Mouse (Mus musculus): ENCODE results near the gene Taf1d. TPM values are rescaled to one million over a fixed set of nuclear protein-coding genes. Genes with fewer than 3 reads are reported as not detected.

Gene Taf1d
- polyA plus RNA-seq, 1 experiment = 11.5 TPM

DNA sequence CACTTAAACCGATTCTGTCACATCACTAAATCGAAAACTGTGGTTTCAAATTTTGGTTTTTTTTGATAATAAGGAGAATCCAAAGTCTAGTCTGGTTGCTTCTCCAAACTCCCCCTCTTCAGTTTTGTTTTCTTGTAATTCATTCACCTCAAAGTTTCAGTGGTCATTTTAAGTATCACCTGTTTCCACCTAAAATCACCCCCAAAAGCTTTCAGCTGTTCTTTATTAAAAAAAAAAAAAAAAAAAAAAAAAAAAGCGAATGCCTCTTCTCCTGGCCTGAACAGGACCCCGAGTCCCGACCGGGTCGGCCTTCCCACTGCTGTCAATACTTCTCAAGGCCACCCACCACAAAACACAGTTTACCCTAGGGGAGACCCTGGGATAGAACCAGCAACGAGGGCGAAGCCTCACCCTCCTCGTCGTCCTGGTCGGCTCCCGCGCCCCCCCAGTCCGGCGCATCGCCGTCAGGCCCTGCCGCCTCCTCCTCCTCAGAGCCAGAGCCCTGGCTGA is 26.8 kb upstream of the Taf1d start:
- Histone ChIP-seq H3K36me3 (ENCODE audit: control insufficient read depth, insufficient read depth, low read length) (peaks cover 4% of the 10 kb centered on the region; the same call in 1 of the 2 replicates), H3K4me1 (ENCODE audit: control insufficient read depth, insufficient read depth, low read length) (peaks cover 5% of the 10 kb centered on the region; the same call in 1 of the 2 replicates), H3K27me3 (replicated peaks; ENCODE audit: control insufficient read depth, insufficient read depth, low read length) (no peaks in the 10 kb centered on the region), H3K4me3 (ENCODE audit: insufficient read depth, low read depth, low read length) (peak overlapping the region; percentile 99), H3K27ac (ENCODE audit: insufficient read depth, low read depth, low read length) (peak overlapping the region; percentile 92)
- TF ChIP-seq POLR2A (IDR thresholded peaks at IDR 0.05; ENCODE audit: low read depth, low read length) (no peak), CTCF (conservative IDR thresholded peaks at IDR 0.05; ENCODE audit: insufficient read depth, insufficient read length, low read depth, low read length) (no peak)
- WGBS = 6% methylated on average over 19 of the region's 19 CpGs
- DNase-seq = no peak

DNA sequence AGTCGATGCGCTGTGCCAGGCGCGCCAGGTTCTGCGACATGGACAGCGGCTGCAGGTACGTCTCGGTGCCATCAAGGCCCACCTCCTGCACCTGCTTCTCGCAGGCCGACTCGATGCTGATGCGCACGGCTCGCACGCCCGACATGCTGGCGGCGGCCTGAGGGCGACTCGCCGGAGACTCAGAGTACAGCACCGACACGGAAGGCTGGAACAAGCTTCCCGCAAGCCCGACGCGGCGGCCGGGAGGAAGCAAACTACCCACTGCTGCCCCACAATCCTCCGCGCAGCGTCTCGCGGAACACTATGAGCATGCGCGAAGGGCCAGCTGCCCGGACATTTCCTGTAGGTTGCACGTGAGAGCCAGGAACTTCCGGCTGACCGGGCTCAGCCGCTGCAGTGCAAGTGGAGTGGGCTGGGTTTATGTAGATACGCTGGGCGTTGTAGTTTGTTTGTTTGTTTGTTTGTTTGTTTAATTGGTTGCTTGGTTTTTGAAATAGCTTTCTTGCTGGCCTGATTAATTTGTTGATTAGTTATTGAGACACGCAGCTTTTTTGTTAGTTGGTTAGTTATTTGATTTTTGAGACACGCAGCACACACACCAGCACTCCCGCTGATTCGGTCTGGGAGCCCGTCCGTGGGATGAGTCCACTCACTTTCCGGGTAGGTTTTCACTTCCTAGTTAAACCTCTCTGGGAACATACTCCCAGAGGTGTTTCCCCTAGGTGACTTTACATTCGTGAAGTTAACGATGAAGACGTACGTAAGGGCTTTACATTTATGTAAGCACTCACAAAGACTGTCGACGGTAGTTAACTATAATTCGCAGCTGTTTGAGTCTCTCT is 26.1 kb upstream of the Taf1d start, which contains the start of gene Med17:
Med17 (minus strand) TSS at position 283 of the 842 bp plus-strand sequence.
- WGBS = under 1% methylated on average over 57 of the region's 57 CpGs

DNA sequence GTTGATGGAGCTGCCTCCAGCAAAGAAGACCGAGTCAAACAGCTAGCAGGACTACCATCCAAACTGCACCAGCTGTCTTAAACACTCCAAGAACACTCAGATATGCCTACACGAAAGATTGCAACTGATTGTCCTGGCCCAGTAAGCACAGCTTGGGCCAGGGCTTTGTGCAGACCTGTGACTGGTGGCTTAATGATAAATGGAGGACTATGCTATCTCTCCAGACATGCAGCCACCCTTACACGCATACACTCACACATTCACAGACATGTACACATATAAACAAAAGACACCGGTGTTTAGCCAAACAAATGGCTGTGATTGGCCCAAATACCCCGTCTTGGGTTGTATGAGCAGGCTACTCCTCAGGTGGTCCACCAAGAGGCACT is 25.5 kb upstream of the Taf1d start:
- WGBS = 41% methylated on average over 5 of the region's 5 CpGs
- Histone ChIP-seq H3K4me3 (ENCODE audit: insufficient read depth, low read depth, low read length) (peak overlapping the region; percentile 99), H3K36me3 (ENCODE audit: control insufficient read depth, insufficient read depth, low read length) (peaks cover 2% of the 10 kb centered on the region; the same call in 1 of the 2 replicates), H3K27ac (ENCODE audit: insufficient read depth, low read depth, low read length) (peak overlapping the region; percentile 42; the same call in 1 of the 2 replicates), H3K4me1 (ENCODE audit: control insufficient read depth, insufficient read depth, low read length) (peaks cover 5% of the 10 kb centered on the region; the same call in 1 of the 2 replicates), H3K27me3 (replicated peaks; ENCODE audit: control insufficient read depth, insufficient read depth, low read length) (no peaks in the 10 kb centered on the region)
- no peak for TF ChIP-seq POLR2A (IDR thresholded peaks at IDR 0.05; ENCODE audit: low read depth, low read length)
- TF ChIP-seq CTCF (conservative IDR thresholded peaks at IDR 0.05; ENCODE audit: insufficient read depth, insufficient read length, low read depth, low read length) = no peak
- no peak for DNase-seq

More for the DNA sequence above, 26.1 kb upstream of the Taf1d start, which contains the start of gene Med17:
- peak within 1 kb of the TSS; percentile 92 for H3K27ac ChIP-seq (ENCODE audit: insufficient read depth, low read depth, low read length)
- peak within 1 kb of the TSS; percentile 99 for H3K4me3 ChIP-seq (ENCODE audit: insufficient read depth, low read depth, low read length)
- peaks cover 2% of the 10 kb centered on the region; the same call in 1 of the 2 replicates for H3K36me3 ChIP-seq (ENCODE audit: control insufficient read depth, insufficient read depth, low read length)
- peaks cover 5% of the 10 kb centered on the region; the same call in 1 of the 2 replicates for H3K4me1 ChIP-seq (ENCODE audit: control insufficient read depth, insufficient read depth, low read length)
- peak; percentile 63 for TF ChIP-seq POLR2A (IDR thresholded peaks at IDR 0.05; ENCODE audit: low read depth, low read length)
- TF ChIP-seq CTCF (conservative IDR thresholded peaks at IDR 0.05; ENCODE audit: insufficient read depth, insufficient read length, low read depth, low read length) = no peak
- no peaks in the 10 kb centered on the region for H3K27me3 ChIP-seq (replicated peaks; ENCODE audit: control insufficient read depth, insufficient read depth, low read length)
- peak; percentile 97 for DNase-seq

DNA sequence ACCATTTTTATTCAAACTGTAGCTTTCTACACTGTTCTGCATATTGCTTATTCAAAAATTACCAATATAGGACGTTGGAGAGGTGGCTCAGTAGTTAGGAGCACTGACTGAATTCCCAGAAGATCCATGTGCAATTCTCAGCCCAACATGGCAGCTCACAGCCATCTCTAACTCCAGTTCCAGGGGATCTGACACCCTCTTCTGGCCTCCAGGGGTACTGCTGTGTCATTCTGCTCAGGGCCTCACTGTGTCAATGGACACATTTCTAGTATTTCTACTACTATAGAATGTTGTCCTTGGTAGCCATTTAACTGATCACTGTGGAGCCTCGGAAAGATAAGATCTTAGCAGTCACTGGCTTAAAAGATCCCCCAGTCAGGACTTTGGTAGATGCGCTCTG is 20.6 kb upstream of the Taf1d start:
- no peak for TF ChIP-seq POLR2A (IDR thresholded peaks at IDR 0.05; ENCODE audit: low read depth, low read length)
- TF ChIP-seq CTCF (conservative IDR thresholded peaks at IDR 0.05; ENCODE audit: insufficient read depth, insufficient read length, low read depth, low read length) = peak; percentile 52
- no peak overlapping the region for H3K4me3 ChIP-seq (ENCODE audit: insufficient read depth, low read depth, low read length)
- peaks cover 7% of the 10 kb centered on the region; the same call in 1 of the 2 replicates for H3K36me3 ChIP-seq (ENCODE audit: control insufficient read depth, insufficient read depth, low read length)
- peak; percentile 39 for DNase-seq
- H3K4me1 ChIP-seq (ENCODE audit: control insufficient read depth, insufficient read depth, low read length) = peaks cover 4% of the 10 kb centered on the region; the same call in 1 of the 2 replicates
- H3K27me3 ChIP-seq (replicated peaks; ENCODE audit: control insufficient read depth, insufficient read depth, low read length) = no peaks in the 10 kb centered on the region
- 77% methylated on average over 3 of the region's 3 CpGs for WGBS
- H3K27ac ChIP-seq (ENCODE audit: insufficient read depth, low read depth, low read length) = no peak overlapping the region

DNA sequence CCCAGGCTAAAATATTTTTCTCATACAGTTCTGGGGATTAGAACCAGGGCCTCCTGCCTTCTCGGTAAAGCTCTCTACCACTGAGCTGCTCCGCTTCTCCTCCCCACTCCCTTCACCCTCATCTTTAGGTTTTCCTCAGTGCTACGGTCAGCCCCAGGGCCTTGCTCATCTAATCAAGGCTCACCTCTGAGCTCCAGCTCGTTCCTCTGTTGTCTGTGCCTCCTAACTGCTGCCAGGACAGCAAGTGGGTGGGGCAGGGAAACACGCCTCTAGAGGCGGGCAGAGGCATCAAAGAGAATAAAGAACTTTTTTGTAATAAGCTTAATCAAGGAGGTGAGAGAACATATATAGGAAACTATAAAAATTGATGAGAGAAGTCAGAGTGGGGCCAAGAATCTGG is 18.2 kb upstream of the Taf1d start:
- peaks cover 11% of the 10 kb centered on the region for H3K36me3 ChIP-seq (ENCODE audit: control insufficient read depth, insufficient read depth, low read length)
- DNase-seq = no peak
- no peaks in the 10 kb centered on the region for H3K27me3 ChIP-seq (replicated peaks; ENCODE audit: control insufficient read depth, insufficient read depth, low read length)
- no peaks in the 10 kb centered on the region for H3K4me1 ChIP-seq (ENCODE audit: control insufficient read depth, insufficient read depth, low read length)
- H3K27ac ChIP-seq (ENCODE audit: insufficient read depth, low read depth, low read length) = no peak overlapping the region
- no peak overlapping the region for H3K4me3 ChIP-seq (ENCODE audit: insufficient read depth, low read depth, low read length)
- 69% methylated on average over 6 of the region's 6 CpGs for WGBS
- TF ChIP-seq POLR2A (IDR thresholded peaks at IDR 0.05; ENCODE audit: low read depth, low read length) = no peak
- TF ChIP-seq CTCF (conservative IDR thresholded peaks at IDR 0.05; ENCODE audit: insufficient read depth, insufficient read length, low read depth, low read length) = no peak

DNA sequence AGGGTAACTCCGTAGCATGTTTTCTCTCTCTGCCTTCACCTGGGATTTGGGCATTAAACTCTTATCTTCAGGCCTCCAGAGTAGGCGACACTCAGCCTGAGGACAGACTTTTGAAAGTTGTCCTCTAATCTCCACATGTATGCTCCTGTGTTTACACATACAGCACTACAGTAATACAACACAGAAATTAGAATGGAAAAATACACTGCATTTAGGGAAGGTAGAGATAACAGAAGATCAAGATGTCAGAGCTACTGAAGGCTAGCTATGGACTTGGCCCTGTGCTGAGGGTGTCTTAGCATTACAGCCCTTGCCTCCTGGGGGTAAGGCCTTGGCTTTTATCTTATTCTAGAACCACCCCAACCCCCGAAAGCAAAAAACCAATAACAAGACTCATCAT is 17.6 kb upstream of the Taf1d start:
- TF ChIP-seq CTCF (conservative IDR thresholded peaks at IDR 0.05; ENCODE audit: insufficient read depth, insufficient read length, low read depth, low read length) (no peak), POLR2A (IDR thresholded peaks at IDR 0.05; ENCODE audit: low read depth, low read length) (no peak)
- DNase-seq = no peak
- Histone ChIP-seq H3K27me3 (replicated peaks; ENCODE audit: control insufficient read depth, insufficient read depth, low read length) (no peaks in the 10 kb centered on the region), H3K4me1 (ENCODE audit: control insufficient read depth, insufficient read depth, low read length) (no peaks in the 10 kb centered on the region), H3K36me3 (ENCODE audit: control insufficient read depth, insufficient read depth, low read length) (peaks cover 13% of the 10 kb centered on the region), H3K27ac (ENCODE audit: insufficient read depth, low read depth, low read length) (no peak overlapping the region), H3K4me3 (ENCODE audit: insufficient read depth, low read depth, low read length) (no peak overlapping the region)
- WGBS = 92% methylated on average over 3 of the region's 3 CpGs

DNA sequence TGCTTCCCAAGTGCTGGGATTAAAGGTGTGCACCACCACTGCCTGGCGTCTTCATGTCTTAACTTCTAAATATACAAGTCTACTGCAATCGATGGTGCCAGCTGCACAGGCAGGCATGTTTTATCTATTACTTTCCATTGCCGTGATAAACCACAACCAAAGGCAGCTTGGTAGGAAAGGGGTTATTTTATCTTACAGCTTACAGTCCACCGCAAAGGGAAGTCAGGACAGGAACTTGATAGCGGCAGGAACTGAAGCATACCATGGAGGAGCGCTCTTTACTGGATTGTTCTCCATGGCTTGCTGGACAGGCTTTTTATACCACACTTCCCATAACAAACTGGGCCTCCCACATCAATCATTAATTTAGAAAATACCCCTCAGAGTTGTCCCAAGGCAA is 16.8 kb upstream of the Taf1d start:
- TF ChIP-seq CTCF (conservative IDR thresholded peaks at IDR 0.05; ENCODE audit: insufficient read depth, insufficient read length, low read depth, low read length) = no peak
- TF ChIP-seq POLR2A (IDR thresholded peaks at IDR 0.05; ENCODE audit: low read depth, low read length) = no peak
- H3K36me3 ChIP-seq (ENCODE audit: control insufficient read depth, insufficient read depth, low read length) = peaks cover 16% of the 10 kb centered on the region
- DNase-seq = no peak
- H3K27ac ChIP-seq (ENCODE audit: insufficient read depth, low read depth, low read length) = no peak overlapping the region
- WGBS = 69% methylated on average over 6 of the region's 6 CpGs
- H3K27me3 ChIP-seq (replicated peaks; ENCODE audit: control insufficient read depth, insufficient read depth, low read length) = no peaks in the 10 kb centered on the region
- no peaks in the 10 kb centered on the region for H3K4me1 ChIP-seq (ENCODE audit: control insufficient read depth, insufficient read depth, low read length)
- H3K4me3 ChIP-seq (ENCODE audit: insufficient read depth, low read depth, low read length) = no peak overlapping the region

Data from kidney, adult 2 months (tissue).